Mouse (Mus musculus) neural tube, embryonic 11.5 days (tissue): ENCODE results near the gene Tln2. TPM values are rescaled to one million over a fixed set of nuclear protein-coding genes. Genes with fewer than 3 reads are reported as not detected.

Experiments
- ATAC-seq: fragments of 200-750 bp; cut with Nextera tagmentation; 2 replicates; pipeline ENCODE4 v1.8.0; 2017; ENCODE audit warnings: moderate number of reproducible peaks, mild to moderate bottlenecking, moderate TSS enrichment, moderate library complexity; ENCODE audit not compliant: insufficient read depth, low FRiP score, low TSS enrichment
- DNase-seq: peaks from one replicate; pipeline ENCODE4 v3.0.0-alpha.2; 2015; ENCODE audit warnings: low spot score
- H3K27ac ChIP-seq: fragments of 300-500 bp; sonication (generic); 2 replicates; pipeline ENCODE4 v1.5.1; 2014; ENCODE audit warnings: low read depth, mild to moderate bottlenecking, low read length
- H3K27me3 ChIP-seq: fragments of 300-500 bp; sonication (generic); 2 replicates; pipeline ENCODE4 v1.6.1; 2014; ENCODE audit warnings: mild to moderate bottlenecking, low read length, mixed read lengths; ENCODE audit not compliant: control insufficient read depth, insufficient read depth
- H3K36me3 ChIP-seq: fragments of 300-500 bp; sonication (generic); 2 replicates; pipeline ENCODE4 v1.6.1; 2014; ENCODE audit warnings: mild to moderate bottlenecking, low read length, moderate library complexity, mixed read lengths; ENCODE audit not compliant: control insufficient read depth, insufficient read depth
- H3K4me1 ChIP-seq: fragments of 300-500 bp; sonication (generic); 2 replicates; pipeline ENCODE4 v1.6.1; 2014; ENCODE audit warnings: low read length, mixed read lengths; ENCODE audit not compliant: control insufficient read depth, insufficient read depth
- H3K4me2 ChIP-seq: fragments of 300-500 bp; sonication (generic); 2 replicates; pipeline ENCODE4 v1.6.1; 2014; ENCODE audit warnings: low read depth, mild to moderate bottlenecking, moderate library complexity
- H3K4me3 ChIP-seq: fragments of 300-500 bp; sonication (generic); 2 replicates; pipeline ENCODE4 v1.5.1; 2014; ENCODE audit warnings: low read depth, low read length
- H3K9ac ChIP-seq: fragments of 300-500 bp; sonication (generic); 2 replicates; pipeline ENCODE4 v1.6.1; 2014; ENCODE audit warnings: mild to moderate bottlenecking, low read length
- H3K9me3 ChIP-seq: fragments of 300-500 bp; sonication (generic); 2 replicates; pipeline ENCODE4 v1.6.1; 2016; ENCODE audit warnings: low read length; ENCODE audit not compliant: control insufficient read depth
- WGBS: fragments of 180-500 bp; shearing (Covaris S2); extraction: QIAGEN DNeasy Blood & Tissue Kit; methylation state at CpG from one replicate; pipeline ENCODE4 v1.1.7; 2014; 5-methylcytosine and 5-hydroxymethylcytosine counted together
- polyA plus RNA-seq: library from polyadenylated mRNA; unstranded; fragments of >200 nt; fragmentation: Nextera tagmentation; extraction: Ambion mirVana; gene quantifications from 2 replicates; pipeline ENCODE4 v1.2.1, GENCODE M21; 2014

Tln2 gene
- polyA plus RNA-seq, 1 experiment from 2014 or later: 14.6 TPM

DNA sequence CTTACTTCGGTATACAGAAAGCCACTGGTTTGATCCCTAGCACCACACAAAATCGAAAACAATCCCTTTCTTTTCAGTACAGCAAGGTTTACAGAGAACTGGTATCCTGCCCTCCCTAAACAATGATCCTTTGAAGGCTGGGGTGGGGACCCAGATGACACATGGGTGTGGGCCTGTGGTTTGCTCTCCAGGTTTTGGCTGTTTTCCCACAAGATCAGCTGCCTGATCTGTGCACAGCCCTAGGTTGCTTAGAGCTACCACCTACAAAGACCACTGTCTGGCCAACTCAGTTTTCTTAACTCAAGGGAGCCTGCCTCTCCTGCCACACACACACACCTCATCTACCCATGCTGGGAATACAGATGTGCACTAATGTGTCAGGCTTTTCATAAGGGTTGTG is 257.9 kb downstream of the Tln2 start:
- Histone ChIP-seq H3K4me2 (no peak overlapping the region), H3K4me1 (no peaks in the 10 kb centered on the region), H3K27me3 (no peaks in the 10 kb centered on the region), H3K36me3 (no peaks in the 10 kb centered on the region), H3K4me3 (no peak overlapping the region), H3K9ac (no peak overlapping the region), H3K27ac (no peak overlapping the region), H3K9me3 (no peaks in the 10 kb centered on the region)
- 93% methylated on average over 2 of the region's 2 CpGs for WGBS
- DNase-seq: no peak
- no peak for ATAC-seq

- no peak overlapping the region for H3K9ac ChIP-seq
- no peaks in the 10 kb centered on the region for H3K4me1 ChIP-seq
- no peaks in the 10 kb centered on the region for H3K27me3 ChIP-seq
- WGBS: 86% methylated on average over 5 of the region's 5 CpGs
- H3K9me3 ChIP-seq: no peaks in the 10 kb centered on the region
- no peak overlapping the region for H3K4me2 ChIP-seq
- no peak overlapping the region for H3K27ac ChIP-seq
- DNase-seq (no peak), ATAC-seq (no peak)
- no peak overlapping the region for H3K4me3 ChIP-seq
- no peaks in the 10 kb centered on the region for H3K36me3 ChIP-seq
Measured at GRCm38 (mm10) chr9:67300769-67301168, 258.7 kb downstream of the Tln2 start.

DNA sequence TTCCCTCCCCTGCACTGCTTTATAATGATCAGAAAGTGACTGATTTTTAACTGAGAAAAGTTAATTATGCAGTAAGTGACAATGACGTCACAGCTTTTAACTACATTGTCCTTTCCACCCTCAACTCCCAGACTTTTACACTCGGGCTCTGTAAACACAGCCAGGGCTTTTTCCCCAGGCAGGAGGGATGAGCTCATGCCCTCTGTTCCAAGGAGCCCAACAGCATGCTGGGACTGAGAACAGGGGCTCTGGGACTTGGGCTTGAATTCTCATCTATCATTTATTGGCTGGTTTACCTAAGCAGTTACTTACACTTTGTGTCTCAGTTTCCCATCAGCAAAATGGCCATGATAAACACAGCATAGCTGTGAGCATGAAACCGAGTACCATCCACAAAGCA is 259.2 kb downstream of the Tln2 start:
- Histone ChIP-seq H3K36me3 (no peaks in the 10 kb centered on the region), H3K27me3 (no peaks in the 10 kb centered on the region), H3K4me1 (no peaks in the 10 kb centered on the region), H3K4me2 (no peak overlapping the region), H3K9ac (no peak overlapping the region), H3K27ac (no peak overlapping the region), H3K4me3 (no peak overlapping the region), H3K9me3 (no peaks in the 10 kb centered on the region)
- ATAC-seq (no peak), DNase-seq (no peak)
- WGBS: 57% methylated on average over 3 of the region's 3 CpGs

DNA sequence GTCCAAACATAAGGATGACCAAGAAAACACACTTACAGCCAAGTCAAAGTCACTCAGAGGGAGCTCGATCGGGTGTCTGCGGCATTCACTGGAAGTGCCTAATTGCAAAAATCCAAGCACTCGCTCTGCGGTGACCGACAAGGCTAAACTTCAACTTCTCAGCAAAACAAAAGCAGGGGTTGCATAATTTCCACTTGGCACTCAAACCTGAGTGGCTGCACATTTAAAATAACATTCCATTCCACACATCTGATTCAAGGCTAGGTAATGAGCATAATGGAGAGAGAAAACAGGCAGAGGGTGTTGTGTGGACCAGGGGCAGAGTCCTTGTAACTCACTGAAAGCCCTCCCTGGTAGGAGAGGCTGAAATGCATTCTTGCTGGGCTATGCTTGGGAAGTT is 260.3 kb downstream of the Tln2 start:
- Histone ChIP-seq H3K27ac (no peak overlapping the region), H3K4me1 (no peaks in the 10 kb centered on the region), H3K9me3 (no peaks in the 10 kb centered on the region), H3K9ac (no peak overlapping the region), H3K4me3 (no peak overlapping the region), H3K4me2 (no peak overlapping the region), H3K36me3 (no peaks in the 10 kb centered on the region), H3K27me3 (no peaks in the 10 kb centered on the region)
- 91% methylated on average over 6 of the region's 6 CpGs for WGBS
- no peak for DNase-seq
- ATAC-seq: no peak

- H3K4me3 ChIP-seq: no peak overlapping the region
- H3K36me3 ChIP-seq: no peaks in the 10 kb centered on the region
- no peaks in the 10 kb centered on the region for H3K27me3 ChIP-seq
- H3K27ac ChIP-seq: no peak overlapping the region
- ATAC-seq (no peak), DNase-seq (no peak)
- H3K4me1 ChIP-seq: no peaks in the 10 kb centered on the region
- no peaks in the 10 kb centered on the region for H3K9me3 ChIP-seq
- H3K4me2 ChIP-seq: no peak overlapping the region
- 92% methylated on average over 6 of the region's 6 CpGs for WGBS
- H3K9ac ChIP-seq: no peak overlapping the region
Measured at GRCm38 (mm10) chr9:67297236-67297889, 262.1 kb downstream of the Tln2 start.

GRCm38 (mm10) chr9:67287457-67287856 is 272.0 kb downstream of the Tln2 start:
- WGBS: 75% methylated on average over 4 of the region's 4 CpGs
- H3K4me3 ChIP-seq: no peak overlapping the region
- no peaks in the 10 kb centered on the region for H3K9me3 ChIP-seq
- H3K4me2 ChIP-seq: no peak overlapping the region
- DNase-seq (no peak), ATAC-seq (no peak)
- no peaks in the 10 kb centered on the region for H3K4me1 ChIP-seq
- H3K36me3 ChIP-seq: no peaks in the 10 kb centered on the region
- H3K27ac ChIP-seq: no peak overlapping the region
- no peaks in the 10 kb centered on the region for H3K27me3 ChIP-seq
- H3K9ac ChIP-seq: no peak overlapping the region

GRCm38 (mm10) chr9:67286801-67287200 is 272.7 kb downstream of the Tln2 start:
- Histone ChIP-seq H3K27ac (no peak overlapping the region), H3K4me2 (no peak overlapping the region), H3K36me3 (no peaks in the 10 kb centered on the region), H3K9ac (no peak overlapping the region), H3K27me3 (no peaks in the 10 kb centered on the region), H3K4me1 (no peaks in the 10 kb centered on the region), H3K4me3 (no peak overlapping the region), H3K9me3 (no peaks in the 10 kb centered on the region)
- ATAC-seq (no peak), DNase-seq (no peak)
- 90% methylated on average over 3 of the region's 3 CpGs for WGBS

GRCm38 (mm10) chr9:67285544-67285943 is 274.0 kb downstream of the Tln2 start:
- H3K36me3 ChIP-seq: no peaks in the 10 kb centered on the region
- DNase-seq (no peak), ATAC-seq (no peak)
- no peaks in the 10 kb centered on the region for H3K4me1 ChIP-seq
- H3K4me3 ChIP-seq: no peak overlapping the region
- no peak overlapping the region for H3K9ac ChIP-seq
- WGBS: 84% methylated on average over 3 of the region's 3 CpGs
- H3K4me2 ChIP-seq: no peak overlapping the region
- H3K27me3 ChIP-seq: no peaks in the 10 kb centered on the region
- H3K9me3 ChIP-seq: no peaks in the 10 kb centered on the region
- no peak overlapping the region for H3K27ac ChIP-seq

- DNase-seq: no peak
- H3K36me3 ChIP-seq: no peaks in the 10 kb centered on the region
- no peak overlapping the region for H3K4me2 ChIP-seq
- no peaks in the 10 kb centered on the region for H3K9me3 ChIP-seq
- 79% methylated on average over 6 of the region's 6 CpGs for WGBS
- H3K27ac ChIP-seq: no peak overlapping the region
- H3K4me1 ChIP-seq: no peaks in the 10 kb centered on the region
- no peak overlapping the region for H3K4me3 ChIP-seq
- H3K9ac ChIP-seq: no peak overlapping the region
- ATAC-seq: no peak
- no peaks in the 10 kb centered on the region for H3K27me3 ChIP-seq
Measured at GRCm38 (mm10) chr9:67281812-67282211, 277.7 kb downstream of the Tln2 start.
